Mouse (Mus musculus) liver, adult 2 months (tissue): ENCODE measurements around the gene Klf15.

Experiments
- CTCF ChIP-seq: fragments of 200-500 bp; IDR thresholded peaks from 2 replicates; pipeline ENCODE4 v1.5.1; 2011; ENCODE audit warnings: low read depth, low read length, control low read depth
- POLR2A ChIP-seq: fragments of 200-500 bp; IDR thresholded peaks from 2 replicates; pipeline ENCODE4 v1.6.1; 2011; ENCODE audit warnings: low read length, control low read depth; ENCODE audit not compliant: insufficient read depth; ENCODE audit errors: extremely low read depth

DNA sequence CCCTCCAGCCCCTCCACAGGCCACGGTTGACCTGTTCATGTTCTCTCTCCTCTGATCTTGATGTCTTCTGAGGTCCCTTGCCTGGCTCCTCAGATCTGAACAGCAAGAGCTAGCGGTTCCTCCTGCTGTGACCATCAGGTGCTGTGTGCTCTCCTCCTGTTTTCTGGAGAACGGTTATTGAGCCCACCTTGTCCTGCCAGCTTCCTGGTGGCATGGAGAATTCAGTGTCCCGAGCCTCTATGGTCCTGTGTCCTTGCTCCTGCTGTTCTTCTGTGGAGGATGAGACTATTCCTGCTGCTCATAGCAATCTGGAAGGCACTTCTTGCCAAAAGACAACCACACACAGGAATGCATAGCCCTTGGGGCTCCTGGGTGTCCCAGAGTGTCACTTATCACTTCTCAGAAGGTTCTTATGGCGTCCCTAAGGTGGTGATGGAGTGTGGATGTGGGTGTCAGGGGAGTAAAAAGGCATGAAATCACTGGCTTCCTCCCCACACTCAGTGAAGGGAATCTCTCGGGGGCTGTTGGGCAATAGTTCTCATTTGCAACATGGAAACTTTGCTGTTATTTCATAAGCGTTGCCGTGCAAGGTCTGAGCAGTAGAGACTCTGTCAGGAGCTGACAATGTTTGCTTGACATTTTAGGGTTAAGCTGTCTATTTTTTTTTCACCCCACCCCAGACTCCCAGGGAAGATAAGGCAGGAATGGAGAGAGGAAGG, 39.0 kb downstream of the Klf15 start:
- no peak for TF ChIP-seq POLR2A
- TF ChIP-seq CTCF: no peak
